ENCODE assay signal across 14 mouse cellular contexts in genomic region chr2:68318452-68318851, GRCm38 (mm10).
DNase-seq lines count a peak whose midpoint lies in the region; ATAC-seq lines count a peak whose summit lies in the region.
"Had no signal": no experiment of that assay in that cellular context is flagged by ENCODE, and none has a peak within 500 bp of the region (broad histone marks: within the 10 kb centered on the region; RNA-seq: fewer than 3 reads in every experiment).

No protein-coding gene starts in this region.

- 70% methylated on average over 5 of the region's 5 CpGs for WGBS in kidney, embryonic 15.5 days
- 76% methylated on average over 5 of the region's 5 CpGs for WGBS in embryonic facial prominence, embryonic 10.5 days
- 49% methylated on average over 5 of the region's 5 CpGs for WGBS in hindbrain, embryonic 12.5 days
- WGBS in neural tube, embryonic 11.5 days: 58% methylated on average over 5 of the region's 5 CpGs

- peak; percentile 38; the same call in 1 of the 2 replicates for ATAC-seq in kidney, embryonic 15.5 days (replicated peaks; ENCODE audit: low FRiP score)
- ATAC-seq in hindbrain, embryonic 12.5 days (ENCODE audit: low FRiP score): peak; percentile 64
- ATAC-seq in neural tube, embryonic 11.5 days (ENCODE audit: insufficient read depth, low FRiP score, low TSS enrichment): peak; percentile 76
- ATAC-seq: activated CD4-positive, CD25-positive, alpha-beta regulatory T cell, adult 4 months had no signal

- no peaks in the 10 kb centered on the region for H3K27me3 ChIP-seq in kidney, embryonic 15.5 days
- H3K27me3 ChIP-seq in embryonic facial prominence, embryonic 10.5 days (replicated peaks; ENCODE audit: low read depth, poor library complexity, severe bottlenecking): no peaks in the 10 kb centered on the region
- H3K27me3 ChIP-seq in hindbrain, embryonic 12.5 days: no peaks in the 10 kb centered on the region
- no peaks in the 10 kb centered on the region for H3K27me3 ChIP-seq in neural tube, embryonic 11.5 days (ENCODE audit: control insufficient read depth, insufficient read depth, low read length)
- H3K27me3 ChIP-seq: liver, embryonic 15.5 days had no signal

- H3K4me2 ChIP-seq in kidney, embryonic 15.5 days: no peak overlapping the region
- no peak overlapping the region for H3K4me2 ChIP-seq in hindbrain, embryonic 12.5 days (replicated peaks)
- H3K4me2 ChIP-seq in neural tube, embryonic 11.5 days (ENCODE audit: low read depth): no peak overlapping the region
- H3K4me2 ChIP-seq: heart, embryonic 11.5 days; liver, embryonic 15.5 days had no signal

- no peak overlapping the region for H3K4me3 ChIP-seq in kidney, embryonic 15.5 days (replicated peaks)
- no peak overlapping the region for H3K4me3 ChIP-seq in embryonic facial prominence, embryonic 10.5 days
- H3K4me3 ChIP-seq in hindbrain, embryonic 12.5 days: no peak overlapping the region
- no peak overlapping the region for H3K4me3 ChIP-seq in neural tube, embryonic 11.5 days (ENCODE audit: low read depth, low read length)
- H3K4me3 ChIP-seq: liver, embryonic 15.5 days had no signal

- peaks cover 9% of the 10 kb centered on the region for H3K4me1 ChIP-seq in kidney, embryonic 15.5 days
- H3K4me1 ChIP-seq in embryonic facial prominence, embryonic 10.5 days: peaks cover 33% of the 10 kb centered on the region
- peaks cover 29% of the 10 kb centered on the region for H3K4me1 ChIP-seq in hindbrain, embryonic 12.5 days
- H3K4me1 ChIP-seq in neural tube, embryonic 11.5 days (ENCODE audit: control insufficient read depth, insufficient read depth, low read length): peaks cover 7% of the 10 kb centered on the region; the same call in 1 of the 2 replicates
- H3K4me1 ChIP-seq: liver, embryonic 15.5 days had no signal

- H3K9me3 ChIP-seq in kidney, embryonic 15.5 days (replicated peaks): no peaks in the 10 kb centered on the region
- no peaks in the 10 kb centered on the region for H3K9me3 ChIP-seq in embryonic facial prominence, embryonic 10.5 days
- H3K9me3 ChIP-seq in hindbrain, embryonic 12.5 days (replicated peaks): no peaks in the 10 kb centered on the region
- no peaks in the 10 kb centered on the region for H3K9me3 ChIP-seq in neural tube, embryonic 11.5 days (ENCODE audit: control insufficient read depth, low read length)
- H3K9me3 ChIP-seq: liver, embryonic 15.5 days had no signal

- no peaks in the 10 kb centered on the region for H3K36me3 ChIP-seq in kidney, embryonic 15.5 days
- H3K36me3 ChIP-seq in embryonic facial prominence, embryonic 10.5 days (replicated peaks): no peaks in the 10 kb centered on the region
- H3K36me3 ChIP-seq in hindbrain, embryonic 12.5 days: no peaks in the 10 kb centered on the region
- no peaks in the 10 kb centered on the region for H3K36me3 ChIP-seq in neural tube, embryonic 11.5 days (ENCODE audit: control insufficient read depth, insufficient read depth, low read length)
- H3K36me3 ChIP-seq: liver, embryonic 15.5 days had no signal

- DNase-seq in kidney, postnatal 14 days: no peak
- no peak for DNase-seq in embryonic facial prominence, embryonic 10.5 days (ENCODE audit: low spot score)
- peak; percentile 25 for DNase-seq in neural tube, embryonic 11.5 days (ENCODE audit: low spot score)
- DNase-seq in spleen, postnatal 36 days (ENCODE audit: low spot score in 2 of 2): no peak
- DNase-seq in frontal cortex, adult 2 months (ENCODE audit: extremely low spot score in 1 of 2, low spot score in 1 of 2): no peak
- no peak for DNase-seq in layer of hippocampus, postnatal 36 days
- DNase-seq: gastrocnemius, postnatal 10 days; kidney, postnatal 10 days; spleen, adult 18-20 months had no signal

- no peak overlapping the region for H3K27ac ChIP-seq in kidney, embryonic 15.5 days
- peak overlapping the region; percentile 57; the same call in 1 of the 2 replicates for H3K27ac ChIP-seq in embryonic facial prominence, embryonic 10.5 days (replicated peaks)
- no peak overlapping the region for H3K27ac ChIP-seq in hindbrain, embryonic 12.5 days
- no peak overlapping the region for H3K27ac ChIP-seq in neural tube, embryonic 11.5 days (ENCODE audit: low read depth, low read length)
- H3K27ac ChIP-seq: liver, embryonic 15.5 days had no signal

- no peak overlapping the region for H3K9ac ChIP-seq in kidney, embryonic 15.5 days
- H3K9ac ChIP-seq in hindbrain, embryonic 12.5 days: no peak overlapping the region
- no peak overlapping the region for H3K9ac ChIP-seq in neural tube, embryonic 11.5 days (ENCODE audit: low read length)
- H3K9ac ChIP-seq: liver, embryonic 15.5 days had no signal
